9 mouse cellular contexts compared by ENCODE assay signal in the genomic region with DNA sequence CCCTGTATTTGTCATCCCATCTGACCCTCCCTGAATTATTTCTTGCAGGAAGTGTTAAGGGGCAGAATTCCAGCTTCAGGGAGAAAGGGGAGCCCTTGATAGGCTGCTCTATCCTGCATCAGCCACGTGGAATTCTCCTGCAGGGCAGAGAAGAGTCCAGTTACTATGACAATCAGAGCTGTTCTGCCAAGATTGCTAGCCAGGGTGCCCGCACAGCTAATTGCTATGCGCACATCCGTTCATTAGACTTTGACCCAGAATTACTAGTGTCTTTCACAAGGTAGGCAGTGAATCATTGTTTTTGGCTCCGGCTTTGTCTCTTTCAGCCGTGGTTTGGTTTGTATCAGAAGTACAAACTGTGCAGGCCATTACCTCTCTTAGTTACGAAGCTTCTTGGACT. TPM values are rescaled to one million over a fixed set of nuclear protein-coding genes. Genes with fewer than 3 reads are reported as not detected.
DNase-seq lines count a peak whose midpoint lies in the region; ATAC-seq lines count a peak whose summit lies in the region.
"Had no signal": no experiment of that assay in that cellular context is flagged by ENCODE, and none has a peak within 500 bp of the region (broad histone marks: within the 10 kb centered on the region; RNA-seq: fewer than 3 reads in every experiment).

No protein-coding gene starts in this region.

- H3K27ac ChIP-seq in forebrain, embryonic 12.5 days, result no peak overlapping the region
- H3K27ac ChIP-seq in neural tube, embryonic 13.5 days (replicated peaks), result no peak overlapping the region

- WGBS in forebrain, embryonic 12.5 days, result 48% methylated on average over 7 of the region's 7 CpGs
- 35% methylated on average over 7 of the region's 7 CpGs for whole genome bisulfite sequencing in neural tube, embryonic 13.5 days

- no peak overlapping the region for H3K4me2 ChIP-seq in forebrain, embryonic 12.5 days
- H3K4me2 ChIP-seq in neural tube, embryonic 13.5 days, result no peak overlapping the region

- no peaks in the 10 kb centered on the region for H3K9me3 ChIP-seq in forebrain, embryonic 12.5 days
- no peaks in the 10 kb centered on the region for H3K9me3 ChIP-seq in neural tube, embryonic 13.5 days

- H3K4me1 ChIP-seq in forebrain, embryonic 12.5 days, result no peaks in the 10 kb centered on the region
- peaks cover 14% of the 10 kb centered on the region; the same call in 1 of the 2 replicates for H3K4me1 ChIP-seq in neural tube, embryonic 13.5 days (replicated peaks)

- DNase-seq in left cerebral cortex, adult 11 months (ENCODE audit: low spot score), result peak; percentile 12
- no peak for DNase-seq in left cerebral cortex, postnatal 36 days (ENCODE audit: low spot score in 2 of 2)
- DNase-seq in kidney, adult 8-10 months, result peak; percentile 74 to 78
- no peak for DNase-seq in lung, postnatal 10 days
- DNase-seq in spleen, postnatal 36 days (ENCODE audit: low spot score in 2 of 2), result no peak
- DNase-seq in liver, result no peak
- DNase-seq: thymus, postnatal 36 days had no signal

- peak; percentile 51; the same call in 1 of the 2 replicates for ATAC-seq in forebrain, embryonic 12.5 days (ENCODE audit: low FRiP score)
- ATAC-seq in neural tube, embryonic 13.5 days (ENCODE audit: low read depth), result peak; percentile 90

- no peak overlapping the region for H3K9ac ChIP-seq in forebrain, embryonic 12.5 days
- no peak overlapping the region for H3K9ac ChIP-seq in neural tube, embryonic 13.5 days

- H3K4me3 ChIP-seq in forebrain, embryonic 12.5 days (replicated peaks), result no peak overlapping the region
- no peak overlapping the region for H3K4me3 ChIP-seq in neural tube, embryonic 13.5 days

- H3K27me3 ChIP-seq in forebrain, embryonic 12.5 days, result no peaks in the 10 kb centered on the region
- no peaks in the 10 kb centered on the region for H3K27me3 ChIP-seq in neural tube, embryonic 13.5 days

- intact Hi-C loops in left cerebral cortex, postnatal 36 days (cut with DNase I), result no loop called here

- H3K36me3 ChIP-seq in forebrain, embryonic 12.5 days (replicated peaks), result no peaks in the 10 kb centered on the region
- no peaks in the 10 kb centered on the region for H3K36me3 ChIP-seq in neural tube, embryonic 13.5 days

RNA-seq across cellular contexts. Expression of gene Vav3, which starts 33.0 kb away (rescaled TPM):
- 1 to 10 TPM; 4.2 to 9.0 TPM for total RNA-seq in left cerebral cortex, postnatal 36 days (2021)
- polyA plus RNA-seq in forebrain, embryonic 12.5 days (2016; fragmentation: Nextera tagmentation; extraction: Ambion mirVana), result 10.9 and 11.1 TPM in 2 replicates
- 19.3 and 19.9 TPM in 2 replicates for polyA plus RNA-seq in neural tube, embryonic 13.5 days (2015; fragmentation: Nextera tagmentation; extraction: Ambion mirVana)

Comparison
In these comparisons a context has a peak if more than half of its experiments do, and no peak if none do; other contexts are left out.
1. DNase-seq: peak in left cerebral cortex, adult 11 months (single experiment) and kidney, adult 8-10 months (2 of 2); none in left cerebral cortex, postnatal 36 days (0 of 2), lung, postnatal 10 days (single experiment), spleen, postnatal 36 days (0 of 2) and liver (single experiment).